Mouse (Mus musculus) hindbrain, embryonic 13.5 days (tissue): Measurements from ENCODE around the gene Adgrg5. TPM values are rescaled to one million over a fixed set of nuclear protein-coding genes. Genes with fewer than 3 reads are reported as not detected.
A peak's percentile ranks its signal among the peaks of the same experiment; 100 is the strongest.

Source experiments
- ATAC-seq: fragments of 200-750 bp; cut with Nextera tagmentation; 2 replicates; pipeline ENCODE4 v1.8.0; 2017; ENCODE audit warnings: moderate TSS enrichment; ENCODE audit not compliant: low FRiP score
- H3K27ac ChIP-seq: fragments of 300-500 bp; sonication (generic); 2 replicates; pipeline ENCODE4 v1.5.1; 2015; ENCODE audit warnings: inconsistent platforms, mild to moderate bottlenecking, moderate library complexity
- H3K27me3 ChIP-seq: fragments of 300-500 bp; sonication (generic); 2 replicates; pipeline ENCODE4 v1.6.1; 2015; ENCODE audit warnings: mild to moderate bottlenecking, inconsistent platforms
- H3K36me3 ChIP-seq: fragments of 300-500 bp; sonication (generic); 2 replicates; pipeline ENCODE4 v1.6.1; 2015; ENCODE audit warnings: mild to moderate bottlenecking, inconsistent platforms
- H3K4me1 ChIP-seq: fragments of 300-500 bp; sonication (generic); replicated peaks from 2 replicates; pipeline ENCODE4 v1.6.1; 2015; ENCODE audit warnings: inconsistent platforms
- H3K4me2 ChIP-seq: fragments of 300-500 bp; sonication (generic); 2 replicates; pipeline ENCODE4 v1.6.1; 2015; ENCODE audit warnings: inconsistent platforms, mild to moderate bottlenecking, moderate library complexity
- H3K4me3 ChIP-seq: fragments of 300-500 bp; sonication (generic); 2 replicates; pipeline ENCODE4 v1.5.1; 2015; ENCODE audit warnings: mild to moderate bottlenecking, inconsistent platforms
- H3K9ac ChIP-seq: fragments of 300-500 bp; sonication (generic); 2 replicates; pipeline ENCODE4 v1.6.1; 2015; ENCODE audit warnings: mild to moderate bottlenecking, inconsistent platforms
- H3K9me3 ChIP-seq: fragments of 300-500 bp; sonication (generic); 2 replicates; pipeline ENCODE4 v1.6.1; 2016; ENCODE audit warnings: inconsistent platforms
- WGBS: fragments of 180-500 bp; shearing (Covaris S2); methylation state at CpG from one replicate; pipeline ENCODE4 v1.1.7; 2015; 5-methylcytosine and 5-hydroxymethylcytosine counted together
- polyA plus RNA-seq: library from polyadenylated mRNA; unstranded; fragments of >200 nt; fragmentation: Nextera tagmentation; extraction: Ambion mirVana; gene quantifications from 2 replicates; pipeline ENCODE4 v1.2.1, GENCODE M21; 2015

Gene Adgrg5
- polyA plus RNA-seq = not detected in 2 replicates

- Histone ChIP-seq H3K4me2 (no peak within 1 kb of the TSS), H3K9ac (no peak within 1 kb of the TSS; the same call in 1 of the 2 replicates), H3K4me1 (peaks cover 7% of the 10 kb centered on the region; the same call in 1 of the 2 replicates), H3K36me3 (no peaks in the 10 kb centered on the region), H3K27ac (no peak within 1 kb of the TSS), H3K4me3 (no peak within 1 kb of the TSS), H3K9me3 (no peaks in the 10 kb centered on the region), H3K27me3 (peaks cover 21% of the 10 kb centered on the region)
- ATAC-seq = no peak
- WGBS = 58% methylated on average over 8 of the region's 8 CpGs
Observed at GRCm38 (mm10) chr8:94923405-94923804, at the start of gene Adgrg5. Adgrg5 (plus strand) TSS chr8:94923694.

DNA sequence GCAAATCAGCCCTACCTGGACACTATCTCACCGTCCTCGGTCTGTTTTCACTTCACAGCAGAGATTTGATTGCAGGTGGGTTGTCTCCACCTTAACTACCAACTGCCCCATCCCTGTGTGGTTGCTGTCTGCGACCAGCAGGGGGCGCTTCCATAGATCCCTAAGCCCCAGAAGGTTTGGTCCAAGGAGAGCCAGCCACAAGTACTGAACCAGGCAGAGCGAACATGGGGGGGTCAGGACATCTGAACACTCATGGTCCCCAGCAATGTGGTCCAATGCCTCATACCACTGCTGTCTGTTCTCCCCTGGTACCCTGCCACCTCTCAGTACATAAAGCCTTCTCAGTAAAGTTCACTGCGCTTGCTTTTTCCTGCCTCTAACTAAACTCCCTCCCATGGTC, 49.1 kb upstream of the Adgrg5 start:
- Histone ChIP-seq H3K4me2 (peak overlapping the region; percentile 90), H3K9me3 (no peaks in the 10 kb centered on the region), H3K4me3 (peak overlapping the region; percentile 55), H3K27ac (no peak overlapping the region), H3K27me3 (peaks cover 35% of the 10 kb centered on the region), H3K9ac (no peak overlapping the region), H3K36me3 (no peaks in the 10 kb centered on the region), H3K4me1 (peaks cover 62% of the 10 kb centered on the region)
- WGBS = 15% methylated on average over 6 of the region's 6 CpGs
- no peak for ATAC-seq

DNA sequence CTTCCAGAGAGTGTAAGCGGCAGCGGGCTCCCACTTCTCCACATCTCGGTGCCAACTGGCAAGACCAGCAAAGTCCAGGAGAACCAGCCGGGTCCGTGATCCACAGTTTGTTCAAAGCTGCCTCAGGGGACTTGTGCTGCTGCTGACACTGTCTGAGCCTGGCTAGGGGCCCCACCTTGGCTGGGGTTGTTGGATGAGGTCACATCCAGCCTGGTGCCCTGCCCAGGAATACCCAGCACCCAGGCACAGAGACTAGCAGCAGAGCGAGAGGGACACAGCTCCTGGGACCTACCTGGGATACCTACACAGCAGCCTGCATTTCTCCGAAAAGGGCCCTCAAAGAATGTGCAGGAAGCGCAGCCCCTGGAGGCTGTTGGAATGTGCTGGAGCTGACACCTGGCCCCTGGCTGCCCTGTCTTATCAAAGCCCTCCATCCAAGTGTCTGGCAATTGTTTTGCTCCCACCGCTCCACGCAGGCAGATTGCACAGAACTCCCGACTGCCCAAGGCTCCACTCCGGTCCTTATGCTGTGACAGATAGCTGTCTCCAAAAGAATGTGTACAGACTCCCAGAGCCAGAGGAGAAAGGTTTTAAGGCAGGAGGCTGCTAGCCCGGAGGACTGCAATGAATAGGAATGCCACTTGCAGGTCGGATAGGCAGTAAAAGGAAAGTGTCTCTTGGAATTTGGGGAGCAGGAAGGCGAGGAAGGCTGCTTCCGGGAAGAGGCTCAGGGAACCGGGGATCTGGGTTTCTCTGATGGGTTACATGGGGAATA, 48.2 kb upstream of the Adgrg5 start:
- WGBS = 18% methylated on average over 17 of the region's 17 CpGs
- Histone ChIP-seq H3K9me3 (no peaks in the 10 kb centered on the region), H3K4me3 (peak overlapping the region; percentile 55), H3K9ac (peak overlapping the region; percentile 72), H3K36me3 (no peaks in the 10 kb centered on the region), H3K27me3 (peaks cover 35% of the 10 kb centered on the region), H3K27ac (no peak overlapping the region), H3K4me1 (peaks cover 52% of the 10 kb centered on the region), H3K4me2 (peak overlapping the region; percentile 90)
- no peak for ATAC-seq

- Histone ChIP-seq H3K36me3 (no peaks in the 10 kb centered on the region), H3K4me1 (peaks cover 47% of the 10 kb centered on the region), H3K9me3 (no peaks in the 10 kb centered on the region), H3K4me2 (peak overlapping the region; percentile 90), H3K27ac (no peak overlapping the region), H3K4me3 (peak overlapping the region; percentile 55), H3K27me3 (peaks cover 35% of the 10 kb centered on the region), H3K9ac (peak overlapping the region; percentile 72)
- ATAC-seq = 0 out of 2 replicates have a peak, but pooled peaks have one; percentile 1
- WGBS = under 1% methylated on average over 20 of the region's 20 CpGs
Observed at GRCm38 (mm10) chr8:94875871-94876150, 47.7 kb upstream of the Adgrg5 start.

DNA sequence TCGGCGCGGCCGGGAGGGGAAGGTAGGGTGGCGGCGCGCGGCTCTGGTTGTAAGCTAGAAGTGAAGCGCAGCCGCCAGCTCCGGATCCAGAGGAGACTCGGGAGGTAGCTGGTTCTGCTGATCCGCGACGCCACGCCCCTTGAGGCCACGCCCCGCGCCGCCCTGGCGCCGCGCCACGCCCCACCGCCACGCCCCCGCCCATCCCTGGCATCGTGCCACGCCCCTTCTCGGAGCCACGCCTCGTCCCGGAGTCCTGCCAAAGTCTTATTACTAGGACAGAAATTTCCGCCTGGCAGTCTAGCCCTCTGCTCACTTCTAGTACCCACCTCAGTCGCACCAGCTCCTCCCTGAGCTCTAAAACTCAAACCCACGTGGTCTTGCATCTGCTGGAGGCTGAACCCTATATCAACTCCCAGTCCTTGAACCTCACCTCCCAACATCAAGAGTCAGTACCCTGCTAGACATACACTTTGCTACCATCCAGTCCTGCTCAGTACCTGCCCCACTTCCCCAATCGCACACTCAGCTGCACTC, 47.2 kb upstream of the Adgrg5 start, which contains the start of gene Dok4:
Gene Dok4, minus strand, starts transcription at position 134 of the 534 bp plus-strand sequence.
- H3K9ac ChIP-seq = peak within 1 kb of the TSS; percentile 72
- 1% methylated on average over 33 of the region's 37 CpGs for WGBS
- peak; percentile 55 for ATAC-seq
- peaks cover 43% of the 10 kb centered on the region for H3K4me1 ChIP-seq
- H3K36me3 ChIP-seq = no peaks in the 10 kb centered on the region
- no peak within 1 kb of the TSS for H3K27ac ChIP-seq
- H3K9me3 ChIP-seq = no peaks in the 10 kb centered on the region
- H3K27me3 ChIP-seq = peaks cover 35% of the 10 kb centered on the region
- H3K4me2 ChIP-seq = peak within 1 kb of the TSS; percentile 90
- H3K4me3 ChIP-seq = peak within 1 kb of the TSS; percentile 55

DNA sequence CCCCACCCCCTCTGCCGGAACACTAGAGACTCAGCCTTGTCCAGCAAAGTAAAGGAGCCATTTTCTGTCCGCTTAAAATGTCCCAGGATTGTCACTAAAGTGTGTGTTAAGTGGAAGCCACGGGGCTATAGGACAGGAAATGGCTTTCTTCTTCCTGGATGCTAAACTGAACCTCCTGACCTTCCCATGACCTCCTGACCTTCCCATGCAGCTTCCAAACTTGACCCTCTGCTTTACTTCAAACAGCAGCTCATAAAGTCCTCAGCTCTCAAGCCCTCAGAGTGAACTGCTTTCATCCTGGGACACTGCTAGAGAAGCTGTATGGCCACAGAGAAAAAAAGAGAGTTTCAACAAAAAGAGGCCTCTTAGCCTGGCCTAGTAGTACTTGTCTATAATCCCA, 46.7 kb upstream of the Adgrg5 start:
- H3K9ac ChIP-seq = no peak overlapping the region
- 58% methylated on average over 3 of the region's 3 CpGs for WGBS
- no peaks in the 10 kb centered on the region for H3K9me3 ChIP-seq
- no peak overlapping the region for H3K4me3 ChIP-seq
- peak overlapping the region; percentile 90; the same call in 1 of the 2 replicates for H3K4me2 ChIP-seq
- H3K4me1 ChIP-seq = peaks cover 37% of the 10 kb centered on the region
- no peak for ATAC-seq
- H3K36me3 ChIP-seq = no peaks in the 10 kb centered on the region
- H3K27ac ChIP-seq = no peak overlapping the region
- H3K27me3 ChIP-seq = peaks cover 35% of the 10 kb centered on the region

- no peak overlapping the region for H3K27ac ChIP-seq
- no peaks in the 10 kb centered on the region for H3K36me3 ChIP-seq
- H3K4me2 ChIP-seq = no peak overlapping the region
- no peak overlapping the region for H3K9ac ChIP-seq
- 89% methylated on average over 4 of the region's 4 CpGs for WGBS
- ATAC-seq = no peak
- H3K27me3 ChIP-seq = 0 out of 2 replicates have a peak, but pooled peaks cover 11% of the 10 kb centered on the region
- H3K9me3 ChIP-seq = no peaks in the 10 kb centered on the region
- H3K4me3 ChIP-seq = no peak overlapping the region
- H3K4me1 ChIP-seq = peaks cover 11% of the 10 kb centered on the region
Observed at GRCm38 (mm10) chr8:94880742-94881141, 42.8 kb upstream of the Adgrg5 start.

DNA sequence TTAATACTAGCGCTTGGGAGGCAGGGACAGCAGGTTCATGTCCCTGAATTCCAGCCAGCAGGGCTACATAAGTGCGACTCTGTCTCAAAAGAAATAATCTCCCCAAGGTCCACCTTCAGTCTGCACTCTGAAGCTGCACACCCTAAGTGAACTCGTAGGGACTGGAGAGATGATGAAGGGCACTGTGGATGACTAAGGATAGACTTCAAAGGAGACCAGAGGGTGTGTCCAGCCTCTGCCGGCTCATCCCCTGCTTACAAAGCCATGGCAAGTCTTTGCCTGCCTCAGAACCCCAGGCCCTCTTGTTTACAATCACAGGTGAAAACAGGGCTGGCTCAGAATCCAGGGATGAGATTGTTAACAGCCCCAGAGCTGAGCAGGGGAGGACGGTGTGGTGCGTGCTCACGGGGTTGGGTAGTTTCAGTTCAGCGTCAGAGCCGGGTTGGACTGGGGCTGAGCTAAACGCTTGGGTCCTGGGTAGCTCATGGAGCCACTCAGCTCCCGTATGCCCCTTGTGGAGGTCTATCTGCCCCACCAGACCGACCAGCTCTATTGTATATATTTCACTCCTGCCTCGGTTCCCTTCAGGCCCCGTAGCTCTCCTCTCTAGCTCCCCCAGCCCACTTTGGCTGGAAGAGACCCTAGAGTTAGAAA, 35.0 kb upstream of the Adgrg5 start:
- Histone ChIP-seq H3K9ac (no peak overlapping the region), H3K4me2 (no peak overlapping the region), H3K4me1 (no peaks in the 10 kb centered on the region), H3K4me3 (no peak overlapping the region), H3K27ac (no peak overlapping the region), H3K27me3 (peaks cover 13% of the 10 kb centered on the region; the same call in 1 of the 2 replicates), H3K36me3 (no peaks in the 10 kb centered on the region), H3K9me3 (no peaks in the 10 kb centered on the region)
- WGBS = 43% methylated on average over 14 of the region's 14 CpGs
- ATAC-seq = no peak

DNA sequence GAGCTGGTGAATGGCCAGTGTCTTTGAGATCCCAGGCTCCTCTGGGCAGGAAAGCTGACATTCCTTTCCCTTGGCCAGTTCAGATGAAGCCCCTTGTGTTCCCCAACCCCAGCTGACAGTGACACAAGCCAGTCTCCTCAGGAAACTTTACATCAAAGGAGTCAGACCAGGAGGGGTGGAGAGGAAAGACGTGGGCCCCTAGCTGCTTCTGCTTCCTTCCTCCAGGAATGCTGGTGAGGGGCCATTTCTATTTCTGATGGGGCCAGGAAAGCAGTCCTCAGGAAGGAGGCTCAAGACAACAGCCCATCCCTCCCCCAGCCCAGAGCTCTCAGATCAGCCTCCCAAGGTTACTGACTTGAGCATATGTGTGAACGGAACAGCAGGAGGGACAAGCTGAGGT, 30.6 kb upstream of the Adgrg5 start:
- Histone ChIP-seq H3K9ac (no peak overlapping the region), H3K9me3 (no peaks in the 10 kb centered on the region), H3K36me3 (no peaks in the 10 kb centered on the region), H3K4me1 (peaks cover 6% of the 10 kb centered on the region; the same call in 1 of the 2 replicates), H3K27ac (no peak overlapping the region), H3K4me3 (no peak overlapping the region), H3K27me3 (peaks cover 16% of the 10 kb centered on the region; the same call in 1 of the 2 replicates), H3K4me2 (no peak overlapping the region)
- WGBS = 44% methylated on average over 2 of the region's 2 CpGs
- no peak for ATAC-seq

GRCm38 (mm10) chr8:94899262-94899661, 24.2 kb upstream of the Adgrg5 start:
- H3K9me3 ChIP-seq = no peaks in the 10 kb centered on the region
- H3K27me3 ChIP-seq = peaks cover 7% of the 10 kb centered on the region; the same call in 1 of the 2 replicates
- 14% methylated on average over 11 of the region's 11 CpGs for WGBS
- no peak overlapping the region for H3K4me3 ChIP-seq
- H3K4me1 ChIP-seq = peaks cover 29% of the 10 kb centered on the region
- H3K4me2 ChIP-seq = peak overlapping the region; percentile 30
- no peak for ATAC-seq
- H3K9ac ChIP-seq = peak overlapping the region; percentile 39; the same call in 1 of the 2 replicates
- no peaks in the 10 kb centered on the region for H3K36me3 ChIP-seq
- H3K27ac ChIP-seq = no peak overlapping the region

DNA sequence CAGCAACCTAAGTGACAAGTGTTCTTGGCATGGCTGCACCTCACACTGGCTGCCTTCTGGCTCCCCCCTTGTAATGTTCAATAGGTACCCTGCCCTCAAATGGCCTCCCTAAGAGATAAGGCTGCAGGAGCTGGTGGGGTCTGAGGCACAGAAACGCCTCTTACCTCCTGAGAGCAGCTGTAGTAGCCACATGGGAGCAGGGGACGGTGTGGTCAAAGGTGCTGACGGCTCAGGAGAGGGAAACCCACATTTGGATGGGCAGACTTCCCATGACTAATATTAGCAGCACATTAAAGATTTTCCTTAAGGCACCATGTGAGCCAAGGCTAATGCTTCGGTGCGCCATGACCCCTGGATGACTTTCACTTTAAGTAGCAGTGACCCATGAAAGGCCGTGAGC, 22.9 kb upstream of the Adgrg5 start:
- no peaks in the 10 kb centered on the region for H3K36me3 ChIP-seq
- H3K4me2 ChIP-seq = no peak overlapping the region
- no peak overlapping the region for H3K27ac ChIP-seq
- WGBS = 14% methylated on average over 6 of the region's 6 CpGs
- no peak for ATAC-seq
- no peak overlapping the region for H3K9ac ChIP-seq
- no peaks in the 10 kb centered on the region for H3K9me3 ChIP-seq
- peaks cover 5% of the 10 kb centered on the region; the same call in 1 of the 2 replicates for H3K27me3 ChIP-seq
- H3K4me1 ChIP-seq = peaks cover 37% of the 10 kb centered on the region
- H3K4me3 ChIP-seq = no peak overlapping the region

GRCm38 (mm10) chr8:94901031-94901430, 22.5 kb upstream of the Adgrg5 start:
- no peak overlapping the region for H3K9ac ChIP-seq
- no peak overlapping the region for H3K27ac ChIP-seq

More at GRCm38 (mm10) chr8:94901031-94901430, 22.5 kb upstream of the Adgrg5 start:
- Histone ChIP-seq H3K4me3 (no peak overlapping the region), H3K27me3 (peaks cover 5% of the 10 kb centered on the region; the same call in 1 of the 2 replicates), H3K9me3 (no peaks in the 10 kb centered on the region), H3K4me1 (peaks cover 38% of the 10 kb centered on the region), H3K36me3 (no peaks in the 10 kb centered on the region), H3K4me2 (no peak overlapping the region)
- WGBS = 28% methylated on average over 5 of the region's 5 CpGs
- no peak for ATAC-seq
